Mouse (Mus musculus) heart, embryonic 13.5 days (tissue): Measurements from ENCODE around the gene Slc23a2. TPM values are rescaled to one million over a fixed set of nuclear protein-coding genes. Genes with fewer than 3 reads are reported as not detected.

Source experiments
- ATAC-seq: fragments of 200-750 bp; cut with Nextera tagmentation; 2 replicates; pipeline ENCODE4 v1.8.0; 2017; ENCODE audit warnings: moderate TSS enrichment; ENCODE audit not compliant: insufficient number of reproducible peaks, low FRiP score, low TSS enrichment; ENCODE audit errors: extremely low read depth
- H3K27ac ChIP-seq: fragments of 300-500 bp; sonication (generic); replicated peaks from 2 replicates; pipeline ENCODE4 v1.5.1; 2015; ENCODE audit warnings: moderate library complexity, mild to moderate bottlenecking, inconsistent platforms
- H3K27me3 ChIP-seq: fragments of 300-500 bp; sonication (generic); replicated peaks from 2 replicates; pipeline ENCODE4 v1.6.1; 2015; ENCODE audit warnings: mild to moderate bottlenecking, inconsistent platforms
- H3K36me3 ChIP-seq: fragments of 300-500 bp; sonication (generic); 2 replicates; pipeline ENCODE4 v1.6.1; 2015; ENCODE audit warnings: mild to moderate bottlenecking, inconsistent platforms
- H3K4me1 ChIP-seq: fragments of 300-500 bp; sonication (generic); 2 replicates; pipeline ENCODE4 v1.6.1; 2015; ENCODE audit warnings: inconsistent platforms
- H3K4me2 ChIP-seq: fragments of 300-500 bp; sonication (generic); 2 replicates; pipeline ENCODE4 v1.6.1; 2015; ENCODE audit warnings: inconsistent platforms, mild to moderate bottlenecking, moderate library complexity
- H3K4me3 ChIP-seq: fragments of 300-500 bp; sonication (generic); 2 replicates; pipeline ENCODE4 v1.5.1; 2015; ENCODE audit warnings: moderate library complexity, mild to moderate bottlenecking, inconsistent platforms
- H3K9ac ChIP-seq: fragments of 300-500 bp; sonication (generic); 2 replicates; pipeline ENCODE4 v1.6.1; 2015; ENCODE audit warnings: inconsistent platforms, mild to moderate bottlenecking, moderate library complexity
- H3K9me3 ChIP-seq: fragments of 300-500 bp; sonication (generic); 2 replicates; pipeline ENCODE4 v1.6.1; 2016; ENCODE audit warnings: inconsistent platforms
- WGBS: fragments of 180-500 bp; shearing (Covaris S2); methylation state at CpG from one replicate; pipeline ENCODE4 v1.1.7; 2015; ENCODE audit warnings: mixed read lengths; 5-methylcytosine and 5-hydroxymethylcytosine counted together
- polyA plus RNA-seq: library from polyadenylated mRNA; unstranded; fragments of >200 nt; fragmentation: Nextera tagmentation; extraction: Ambion mirVana; gene quantifications from 2 replicates; pipeline ENCODE4 v1.2.1, GENCODE M21; 2015

The Slc23a2 gene
- 8.7 and 9.2 TPM in 2 replicates for polyA plus RNA-seq

GRCm38 (mm10) chr2:132144971-132145691 lies at the start of gene Slc23a2:
Gene Slc23a2, minus strand, starts transcription at chr2:132145108.
- H3K9ac ChIP-seq = peak within 1 kb of the TSS; percentile 95
- peak; percentile 69 for ATAC-seq
- H3K4me2 ChIP-seq = peak within 1 kb of the TSS; percentile 98
- peak within 1 kb of the TSS; percentile 96 for H3K4me3 ChIP-seq
- no peaks in the 10 kb centered on the region for H3K9me3 ChIP-seq
- H3K27ac ChIP-seq = peak within 1 kb of the TSS; percentile 28; the same call in 1 of the 2 replicates
- peaks cover 6% of the 10 kb centered on the region for H3K36me3 ChIP-seq
- H3K27me3 ChIP-seq = no peaks in the 10 kb centered on the region; the same call in 1 of the 2 replicates
- peaks cover 38% of the 10 kb centered on the region for H3K4me1 ChIP-seq
- 1% methylated on average over 49 of the region's 68 CpGs for WGBS

- Histone ChIP-seq H3K4me1 (no peaks in the 10 kb centered on the region), H3K9ac (no peak overlapping the region), H3K27me3 (no peaks in the 10 kb centered on the region), H3K36me3 (no peaks in the 10 kb centered on the region), H3K27ac (no peak overlapping the region), H3K9me3 (no peaks in the 10 kb centered on the region), H3K4me3 (no peak overlapping the region), H3K4me2 (no peak overlapping the region)
- no peak for ATAC-seq
- 78% methylated on average over 3 of the region's 3 CpGs for WGBS
Measured at GRCm38 (mm10) chr2:132190602-132191161, 45.8 kb upstream of the Slc23a2 start.

- ATAC-seq = no peak
- WGBS = 68% methylated on average over 6 of the region's 6 CpGs
- Histone ChIP-seq H3K9me3 (no peaks in the 10 kb centered on the region), H3K9ac (no peak overlapping the region), H3K27ac (no peak overlapping the region), H3K36me3 (no peaks in the 10 kb centered on the region), H3K4me3 (no peak overlapping the region), H3K4me1 (no peaks in the 10 kb centered on the region), H3K27me3 (no peaks in the 10 kb centered on the region), H3K4me2 (no peak overlapping the region)
Measured at GRCm38 (mm10) chr2:132183874-132184273, 39.0 kb upstream of the Slc23a2 start.

- H3K27ac ChIP-seq = no peak overlapping the region
- H3K4me3 ChIP-seq = no peak overlapping the region
- H3K36me3 ChIP-seq = no peaks in the 10 kb centered on the region
- WGBS = 25% methylated on average over 1 of the region's 1 CpGs
- no peaks in the 10 kb centered on the region for H3K9me3 ChIP-seq
- no peak overlapping the region for H3K4me2 ChIP-seq
- no peaks in the 10 kb centered on the region for H3K4me1 ChIP-seq
- H3K27me3 ChIP-seq = no peaks in the 10 kb centered on the region
- no peak overlapping the region for H3K9ac ChIP-seq
- no peak for ATAC-seq
Measured at GRCm38 (mm10) chr2:132180463-132181205, 35.7 kb upstream of the Slc23a2 start.

- Histone ChIP-seq H3K4me3 (no peak overlapping the region), H3K27me3 (no peaks in the 10 kb centered on the region), H3K36me3 (no peaks in the 10 kb centered on the region), H3K9me3 (no peaks in the 10 kb centered on the region), H3K27ac (no peak overlapping the region), H3K4me1 (no peaks in the 10 kb centered on the region), H3K9ac (no peak overlapping the region), H3K4me2 (no peak overlapping the region)
- no peak for ATAC-seq
- 75% methylated on average over 7 of the region's 7 CpGs for WGBS
Measured at GRCm38 (mm10) chr2:132179371-132179770, 34.5 kb upstream of the Slc23a2 start.

- no peak overlapping the region for H3K4me3 ChIP-seq
- H3K9me3 ChIP-seq = no peaks in the 10 kb centered on the region
- no peaks in the 10 kb centered on the region for H3K36me3 ChIP-seq
- H3K27me3 ChIP-seq = no peaks in the 10 kb centered on the region
- H3K27ac ChIP-seq = no peak overlapping the region
- no peak overlapping the region for H3K9ac ChIP-seq
- ATAC-seq = no peak
- no peak overlapping the region for H3K4me2 ChIP-seq
- H3K4me1 ChIP-seq = no peaks in the 10 kb centered on the region
- WGBS = 83% methylated on average over 9 of the region's 9 CpGs
Measured at GRCm38 (mm10) chr2:132177406-132177805, 32.5 kb upstream of the Slc23a2 start.

- H3K9me3 ChIP-seq = no peaks in the 10 kb centered on the region
- no peak overlapping the region for H3K4me2 ChIP-seq
- H3K4me3 ChIP-seq = no peak overlapping the region
- H3K27me3 ChIP-seq = no peaks in the 10 kb centered on the region
- H3K9ac ChIP-seq = no peak overlapping the region
- H3K4me1 ChIP-seq = no peaks in the 10 kb centered on the region
- 78% methylated on average over 3 of the region's 3 CpGs for WGBS
- no peak for ATAC-seq
- H3K27ac ChIP-seq = no peak overlapping the region
- no peaks in the 10 kb centered on the region for H3K36me3 ChIP-seq
Measured at GRCm38 (mm10) chr2:132176289-132176848, 31.5 kb upstream of the Slc23a2 start.

- H3K27me3 ChIP-seq = no peaks in the 10 kb centered on the region
- no peak overlapping the region for H3K4me3 ChIP-seq
- H3K9ac ChIP-seq = no peak overlapping the region
- H3K9me3 ChIP-seq = no peaks in the 10 kb centered on the region
- H3K4me1 ChIP-seq = no peaks in the 10 kb centered on the region
- H3K36me3 ChIP-seq = no peaks in the 10 kb centered on the region
- no peak overlapping the region for H3K27ac ChIP-seq
- no peak for ATAC-seq
- H3K4me2 ChIP-seq = no peak overlapping the region
- WGBS = 85% methylated on average over 3 of the region's 3 CpGs
Measured at GRCm38 (mm10) chr2:132174048-132174447, 29.1 kb upstream of the Slc23a2 start.

- H3K27me3 ChIP-seq = no peaks in the 10 kb centered on the region
- 53% methylated on average over 8 of the region's 8 CpGs for WGBS
- no peaks in the 10 kb centered on the region for H3K36me3 ChIP-seq
- no peaks in the 10 kb centered on the region for H3K4me1 ChIP-seq
- H3K9ac ChIP-seq = no peak overlapping the region
- no peak overlapping the region for H3K4me3 ChIP-seq
- H3K27ac ChIP-seq = no peak overlapping the region
- ATAC-seq = no peak
- no peak overlapping the region for H3K4me2 ChIP-seq
- H3K9me3 ChIP-seq = no peaks in the 10 kb centered on the region
Measured at GRCm38 (mm10) chr2:132171939-132172338, 27.0 kb upstream of the Slc23a2 start.

GRCm38 (mm10) chr2:132169150-132169549 lies 24.2 kb upstream of the Slc23a2 start:
- no peaks in the 10 kb centered on the region for H3K27me3 ChIP-seq
- no peaks in the 10 kb centered on the region for H3K36me3 ChIP-seq
- H3K27ac ChIP-seq = no peak overlapping the region
- WGBS = 73% methylated on average over 7 of the region's 7 CpGs
- no peak overlapping the region for H3K4me3 ChIP-seq
- ATAC-seq = no peak
- no peak overlapping the region for H3K9ac ChIP-seq
- no peak overlapping the region for H3K4me2 ChIP-seq
- no peaks in the 10 kb centered on the region for H3K4me1 ChIP-seq
- no peaks in the 10 kb centered on the region for H3K9me3 ChIP-seq

GRCm38 (mm10) chr2:132163626-132164025 lies 18.7 kb upstream of the Slc23a2 start:
- 90% methylated on average over 1 of the region's 1 CpGs for WGBS
- no peak for ATAC-seq
- no peak overlapping the region for H3K9ac ChIP-seq
- no peak overlapping the region for H3K4me2 ChIP-seq
- no peak overlapping the region for H3K27ac ChIP-seq
- H3K36me3 ChIP-seq = no peaks in the 10 kb centered on the region
- 0 out of 2 replicates have a peak, but pooled peaks cover 4% of the 10 kb centered on the region for H3K27me3 ChIP-seq
- no peaks in the 10 kb centered on the region for H3K9me3 ChIP-seq
- no peak overlapping the region for H3K4me3 ChIP-seq
- no peaks in the 10 kb centered on the region for H3K4me1 ChIP-seq
